Mouse (Mus musculus) ES-Bruce4 (cell line): ENCODE data around the gene Nat8f2.
"Not testable (repeated sequence)": the region's sequence is repeated elsewhere in the genome, so short reads cannot be mapped to it uniquely, and the experiment has no call there.

Source experiments
- CTCF ChIP-seq: IDR thresholded peaks from one replicate; pipeline ENCODE4 v1.8.1; 2011; ENCODE audit warnings: low read depth, low read length
- EP300 ChIP-seq: IDR thresholded peaks from 2 replicates; pipeline ENCODE4 v1.6.1; 2011; ENCODE audit warnings: low read depth, low read length; ENCODE audit not compliant: insufficient read depth

DNA sequence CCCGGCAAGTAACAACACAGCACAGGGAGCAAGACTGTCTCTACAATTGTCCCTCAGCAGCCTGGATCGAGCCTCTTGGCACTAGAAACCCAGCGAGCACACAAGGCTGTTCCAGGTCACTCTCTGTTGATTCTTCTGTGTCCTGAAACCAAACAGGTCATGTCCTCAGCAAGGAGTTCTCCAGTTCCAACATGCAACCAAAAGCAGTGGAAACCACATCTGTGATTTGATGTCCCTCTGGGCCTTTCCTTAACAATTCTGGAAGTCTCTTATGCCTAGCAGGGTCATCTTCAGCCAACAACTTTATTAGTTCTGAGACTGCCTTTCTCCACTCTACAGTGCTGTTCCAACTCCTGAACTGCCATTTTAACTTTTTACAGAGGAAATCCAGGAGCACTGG is 2.8 kb downstream of the Nat8f2 start:
- not testable (repeated sequence) for TF ChIP-seq EP300, CTCF
